Mouse (Mus musculus): ENCODE measurements around the gene Rims4. TPM values are rescaled to one million over a fixed set of nuclear protein-coding genes. Genes with fewer than 3 reads are reported as not detected.

Rims4 gene
- not detected in 2 replicates for polyA plus RNA-seq (2012; ENCODE audit: low replicate concordance)

GRCm38 (mm10) chr2:163918317-163919258 lies at the start of gene Rims4:
Gene Rims4, minus strand, starts transcription at chr2:163918683.

DNA sequence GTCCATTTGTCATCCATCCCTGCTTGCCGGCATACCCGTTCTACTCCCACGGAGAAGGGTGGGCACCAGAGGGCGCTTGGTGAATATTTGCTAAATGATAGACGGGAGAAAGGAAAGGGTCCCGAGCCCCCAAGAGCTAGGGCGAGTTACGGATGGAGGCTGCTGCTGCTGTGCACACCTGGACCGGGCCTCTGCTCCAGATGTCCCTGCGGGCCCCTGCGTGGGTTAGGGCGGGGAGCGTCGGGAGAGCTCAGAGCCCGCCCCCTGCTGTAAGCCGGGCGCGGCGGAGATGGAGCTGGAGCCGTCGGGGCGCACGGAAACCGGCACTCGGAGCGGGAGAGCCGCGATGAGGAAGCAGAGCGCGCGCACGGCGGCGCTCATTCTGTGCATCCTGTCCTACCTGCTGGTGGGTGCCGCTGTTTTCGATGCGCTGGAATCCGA lies 65.0 kb downstream of the Rims4 start, which contains the start of gene Kcnk15:
Kcnk15 (plus strand) TSS at position 191 of the 441 bp plus-strand sequence.

GRCm38 (mm10) chr2:163820607-163821006 lies 97.9 kb downstream of the Rims4 start, which contains the start of gene Ccn5:
Gene Ccn5, plus strand, starts transcription at chr2:163820861.

Other genes starting within 250 kb of the Rims4 start
- 8.4 and 21.7 TPM in 2 replicates for gene Ada, start 168.4 kb downstream of the Rims4 start, polyA plus RNA-seq (2012; ENCODE audit: low replicate concordance)
- gene Ccn5, start 97.8 kb downstream of the Rims4 start, polyA plus RNA-seq (2012; ENCODE audit: low replicate concordance) = 0.89 and 1.5 TPM in 2 replicates
- gene Kcnk15, start 65.0 kb downstream of the Rims4 start, polyA plus RNA-seq (2012; ENCODE audit: low replicate concordance) = not detected in 2 replicates
- gene Ywhab, start 76.3 kb upstream of the Rims4 start, polyA plus RNA-seq (2012; ENCODE audit: low replicate concordance) = 41.7 and 48.9 TPM in 2 replicates
- not detected in 2 replicates for gene Pabpc1l, start 106.8 kb upstream of the Rims4 start, polyA plus RNA-seq (2012; ENCODE audit: low replicate concordance)
- 7.5 and 23.7 TPM in 2 replicates for gene Stk4, start 151.6 kb upstream of the Rims4 start, polyA plus RNA-seq (2012; ENCODE audit: low replicate concordance)
- gene Tomm34, start 152.5 kb upstream of the Rims4 start, polyA plus RNA-seq (2012; ENCODE audit: low replicate concordance) = 32.5 and 38.0 TPM in 2 replicates